In genomic region chr5:64626351-64626750, GRCm38 (mm10) we compare ENCODE assay signal across 7 mouse cellular contexts.
DNase-seq lines count a peak whose midpoint lies in the region; ATAC-seq and TF ChIP-seq lines count a peak whose summit lies in the region.

No protein-coding gene starts in this region.

- no peaks in the 10 kb centered on the region for H3K27me3 ChIP-seq in lung, postnatal 0 days (replicated peaks; ENCODE audit: insufficient read depth, low read length)
- H3K27me3 ChIP-seq in hindbrain, embryonic 16.5 days (replicated peaks; ENCODE audit: control insufficient read depth, insufficient read depth, low read length), result no peaks in the 10 kb centered on the region

- H3K36me3 ChIP-seq in lung, postnatal 0 days (ENCODE audit: insufficient read depth, low read length), result no peaks in the 10 kb centered on the region
- H3K36me3 ChIP-seq in hindbrain, embryonic 16.5 days (ENCODE audit: control insufficient read depth, insufficient read depth, low read length), result no peaks in the 10 kb centered on the region

- no peak for TF ChIP-seq CTCF in lung, postnatal 0 days (IDR thresholded peaks at IDR 0.05)

- WGBS in lung, postnatal 0 days, result 32% methylated on average over 8 of the region's 9 CpGs
- 53% methylated on average over 9 of the region's 9 CpGs for WGBS in hindbrain, embryonic 16.5 days

- H3K27ac ChIP-seq in lung, postnatal 0 days (ENCODE audit: low read length), result no peak overlapping the region
- no peak overlapping the region for H3K27ac ChIP-seq in hindbrain, embryonic 16.5 days (ENCODE audit: low read depth, low read length)

- no peaks in the 10 kb centered on the region for H3K4me1 ChIP-seq in lung, postnatal 0 days (ENCODE audit: insufficient read depth, low read depth, low read length)
- H3K4me1 ChIP-seq in hindbrain, embryonic 16.5 days (ENCODE audit: control insufficient read depth, insufficient read depth, low read depth, low read length), result no peaks in the 10 kb centered on the region

- H3K9me3 ChIP-seq in lung, postnatal 0 days (ENCODE audit: low read length), result no peaks in the 10 kb centered on the region
- no peaks in the 10 kb centered on the region for H3K9me3 ChIP-seq in hindbrain, embryonic 16.5 days (ENCODE audit: control insufficient read depth, low read length)

- H3K4me2 ChIP-seq in lung, postnatal 0 days (replicated peaks; ENCODE audit: low read depth, low read length), result peak overlapping the region; percentile 22; the same call in 1 of the 2 replicates
- no peak overlapping the region for H3K4me2 ChIP-seq in hindbrain, embryonic 16.5 days (ENCODE audit: low read length)

- peak; percentile 86 for ATAC-seq in lung, postnatal 0 days
- no peak for ATAC-seq in hindbrain, embryonic 16.5 days

- H3K9ac ChIP-seq in lung, postnatal 0 days (replicated peaks; ENCODE audit: low read depth), result no peak overlapping the region
- no peak overlapping the region for H3K9ac ChIP-seq in hindbrain, embryonic 16.5 days (ENCODE audit: low read depth, low read length)

- peak; percentile 31 for DNase-seq in right cerebral cortex, postnatal 14 days
- no peak for DNase-seq in right cerebral cortex, postnatal 4 days
- peak; percentile 45 for DNase-seq in gastrocnemius, postnatal 25 days
- DNase-seq in kidney, adult 8-10 months, result peak; percentile 53 to 59
- DNase-seq in lung, postnatal 0 days (ENCODE audit: low spot score), result peak; percentile 78
- DNase-seq in thymus, postnatal 36 days, result peak; percentile 80 to 92

- H3K4me3 ChIP-seq in lung, postnatal 0 days (ENCODE audit: low read depth, low read length), result no peak overlapping the region
- no peak overlapping the region for H3K4me3 ChIP-seq in hindbrain, embryonic 16.5 days (ENCODE audit: low read length)

- TF ChIP-seq EP300 in lung, postnatal 0 days (IDR thresholded peaks at IDR 0.05), result no peak
